Mouse (Mus musculus) hindlimb bud, embryonic 11.5 days (tissue): Measurements from ENCODE around the gene Serpinb3a.
"Not testable (repeated sequence)": the region's sequence is repeated elsewhere in the genome, so short reads cannot be mapped to it uniquely, and the experiment has no call there.

Source experiments
- DNase-seq: peaks from one replicate; pipeline ENCODE4 v3.0.0-alpha.2; 2012; ENCODE audit warnings: low read depth, low spot score; ENCODE audit errors: extremely low spot score

Gene Serpinb3a

DNA sequence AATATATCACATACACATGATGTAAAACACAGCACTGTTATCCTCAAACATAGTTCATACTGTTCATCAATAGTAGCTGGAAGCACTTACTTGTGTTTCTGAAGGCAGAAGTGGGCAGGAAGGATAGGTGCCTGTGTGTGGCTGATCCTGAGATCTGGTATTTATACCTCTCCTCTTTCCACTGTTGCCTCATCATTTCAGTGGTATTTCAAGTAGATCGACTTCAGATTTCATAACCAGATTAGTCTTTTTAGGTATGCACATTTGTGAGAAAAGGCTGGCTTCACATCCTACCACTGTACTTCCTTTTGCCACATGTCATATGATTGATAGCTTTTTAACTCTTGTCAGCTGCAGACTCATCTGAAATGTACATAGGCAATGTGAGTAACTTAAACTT, at the start of gene Serpinb3a:
TSS of gene Serpinb3a (minus strand) at position 101 of the 400 bp plus-strand sequence.
- DNase-seq, result no peak

DNA sequence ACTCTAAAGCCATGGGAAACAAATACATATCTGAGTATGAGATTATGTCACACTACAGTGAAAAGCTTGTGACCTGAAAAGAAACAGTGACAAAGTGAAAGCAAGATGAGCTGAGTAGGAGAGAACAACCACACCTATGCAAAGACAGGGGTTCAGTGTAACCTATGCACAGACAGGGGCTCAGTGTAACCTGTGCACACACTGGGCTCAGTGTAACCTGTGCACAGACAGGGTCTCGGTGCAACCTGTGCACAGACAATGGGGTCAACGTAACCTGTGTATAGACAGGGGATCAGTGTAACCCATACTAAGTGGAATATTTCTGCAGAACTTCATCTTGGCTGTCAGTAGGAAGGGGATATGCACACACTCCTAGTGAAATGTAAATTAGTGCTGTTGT, 46.3 kb upstream of the Serpinb3a start:
- no peak for DNase-seq

DNA sequence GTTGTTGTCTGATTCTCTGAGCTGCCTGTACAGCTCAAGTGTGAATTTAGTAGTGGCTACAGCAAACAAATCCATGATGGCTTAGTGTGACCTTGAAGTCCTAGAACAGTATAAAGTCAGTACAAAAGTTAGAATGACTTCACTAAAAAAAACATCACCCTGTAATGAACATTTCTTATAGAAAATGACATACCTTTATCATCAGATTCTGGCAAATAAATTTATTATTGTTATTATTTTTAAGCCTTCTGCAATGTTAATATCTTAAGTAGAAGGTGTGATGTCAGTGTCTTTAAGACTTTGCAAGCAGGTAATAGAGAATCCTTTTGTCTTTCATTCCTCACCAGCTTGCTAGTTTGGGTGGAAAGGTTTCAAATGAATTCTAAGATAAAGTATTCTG, 31.3 kb upstream of the Serpinb3a start, which contains the start of gene Serpinb3d:
TSS of gene Serpinb3d (minus strand) at position 101 of the 400 bp plus-strand sequence.
- no peak for DNase-seq

DNA sequence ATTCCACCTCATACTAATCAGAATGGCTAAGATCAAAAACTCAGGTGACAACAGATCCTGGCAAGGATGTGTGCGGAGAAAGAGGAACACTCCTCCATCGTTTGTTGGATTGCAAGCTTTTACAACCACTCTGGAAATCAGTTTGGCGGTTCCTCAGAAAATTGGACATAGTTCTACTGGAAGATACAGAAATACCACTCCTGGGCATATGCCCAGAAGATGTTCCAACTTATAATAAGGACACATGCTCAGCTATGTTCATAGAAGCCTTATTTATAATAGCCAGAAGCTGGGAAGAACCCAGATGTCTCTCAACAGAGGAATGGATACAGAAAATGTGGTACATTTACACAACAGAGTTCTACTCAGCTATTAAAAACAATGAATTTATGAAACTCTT, 17.9 kb downstream of the Serpinb3a start:
- not testable (repeated sequence) for DNase-seq

DNA sequence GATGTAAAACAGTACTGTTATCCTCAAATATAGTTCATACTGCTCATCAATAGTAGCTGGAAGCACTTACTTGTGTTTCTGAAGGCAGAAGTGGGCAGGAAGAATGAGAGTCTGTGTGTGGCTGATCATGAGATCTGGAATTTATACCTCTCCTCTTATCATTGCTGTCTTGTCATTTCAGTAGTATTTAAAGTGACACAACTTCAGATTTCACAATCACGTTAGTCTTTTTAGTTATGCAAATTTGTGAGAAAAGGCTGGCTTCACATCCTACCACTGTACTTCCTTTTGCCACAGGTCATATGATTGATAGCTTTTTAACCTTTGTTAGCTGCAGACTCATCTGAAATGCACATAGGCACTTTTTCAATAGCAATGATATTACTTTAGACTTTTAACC, 26.2 kb downstream of the Serpinb3a start:
- no peak for DNase-seq

DNA sequence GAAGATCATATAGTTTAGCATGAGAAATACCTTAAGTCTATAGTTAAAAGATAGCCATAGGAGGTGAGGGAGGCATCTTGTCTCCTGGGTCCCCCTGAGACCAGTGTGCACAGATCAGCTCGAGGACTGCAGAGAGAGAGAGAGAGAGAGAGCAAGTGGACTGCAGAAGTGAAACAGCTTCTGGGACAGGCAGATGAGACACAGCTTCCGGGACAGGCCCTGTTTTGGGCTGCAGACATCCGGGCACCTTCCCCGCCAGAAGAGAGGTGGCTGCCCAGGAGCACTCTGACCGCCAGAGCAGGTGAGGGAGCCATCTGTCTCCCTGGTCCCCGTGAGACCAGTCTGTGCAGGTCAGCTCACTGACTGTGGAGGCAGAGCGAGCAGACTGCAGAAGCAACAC, 36.9 kb downstream of the Serpinb3a start:
- no peak for DNase-seq

DNA sequence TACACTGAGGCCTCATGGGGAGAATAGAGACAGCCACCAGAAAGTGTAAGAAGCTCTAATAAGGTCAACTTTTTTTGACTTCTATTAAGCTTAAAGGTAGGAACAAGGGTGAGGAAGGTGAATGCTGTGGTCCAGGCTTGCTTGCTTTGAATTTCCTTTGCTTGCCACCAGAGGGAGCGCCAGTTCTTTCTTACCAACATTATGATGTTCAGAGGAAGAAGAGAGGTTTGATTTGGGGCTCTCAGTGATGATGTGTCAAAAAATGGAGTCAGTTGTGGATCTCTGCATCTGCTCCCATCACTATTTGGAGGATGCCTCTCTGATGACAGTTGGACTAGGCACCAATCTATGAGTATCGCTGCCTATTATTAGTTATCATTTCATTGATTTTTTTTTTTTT, 37.6 kb downstream of the Serpinb3a start:
- DNase-seq, result no peak

DNA sequence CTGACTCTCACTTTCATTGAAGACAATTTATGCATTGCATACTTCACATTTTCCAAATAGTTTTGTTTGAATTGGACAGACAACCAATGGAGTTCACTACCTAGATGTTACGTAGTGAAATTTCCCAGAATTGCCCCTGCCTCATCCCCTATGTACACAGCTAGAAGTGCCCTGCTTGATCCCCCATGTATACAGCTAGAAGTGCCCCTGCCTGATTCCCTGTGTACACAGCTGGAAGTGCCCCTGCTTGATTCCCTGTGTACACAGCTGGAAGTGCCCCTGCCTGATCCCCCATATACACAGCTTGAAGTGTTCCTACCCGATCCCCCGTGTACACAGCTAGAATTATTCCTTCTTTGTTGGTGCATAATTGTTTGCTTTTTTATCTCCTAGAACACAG, 45.8 kb downstream of the Serpinb3a start:
- no peak for DNase-seq

DNA sequence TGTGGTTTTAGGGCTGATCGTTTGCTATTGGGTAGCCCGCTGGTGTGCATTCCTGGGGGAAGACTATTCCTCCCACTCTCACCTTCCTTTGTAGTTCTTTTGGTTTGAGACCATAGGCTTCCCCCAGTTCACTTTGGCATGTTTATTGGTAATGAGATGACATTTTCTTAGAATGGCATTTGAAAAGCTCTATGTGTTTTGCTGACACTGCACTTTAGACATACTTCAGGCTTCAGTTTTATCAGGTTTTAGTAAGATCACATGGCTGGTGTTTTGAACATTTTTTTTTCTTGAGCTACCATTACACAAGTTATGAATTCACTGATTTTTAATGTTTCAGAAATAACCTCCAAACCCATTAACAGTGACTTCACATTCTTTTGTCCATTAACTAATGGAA, 50.3 kb downstream of the Serpinb3a start:
- no peak for DNase-seq

DNA sequence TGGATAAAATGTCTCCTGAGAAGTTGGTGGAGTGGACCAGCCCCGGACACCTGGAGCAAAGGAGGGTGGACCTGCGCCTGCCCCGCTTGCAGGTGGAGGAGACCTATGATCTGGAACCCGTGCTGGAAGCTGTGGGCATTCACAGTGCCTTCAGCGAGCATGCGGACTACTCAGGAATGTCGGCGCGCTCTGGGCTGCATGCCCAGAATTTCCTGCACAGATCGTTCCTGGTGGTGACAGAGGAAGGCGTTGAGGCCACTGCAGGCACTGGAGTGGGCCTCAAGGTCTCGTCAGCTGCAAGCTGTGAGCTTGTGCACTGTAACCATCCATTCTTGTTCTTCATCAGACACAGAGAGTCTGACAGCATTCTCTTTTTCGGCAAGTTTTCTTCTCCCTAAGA, 51.7 kb downstream of the Serpinb3a start:
- no peak for DNase-seq
